Mouse (Mus musculus) thymus, adult 2 months (tissue): ENCODE data around the gene Cd79b.

Source experiments
- CTCF ChIP-seq: fragments of 200-500 bp; IDR thresholded peaks from 2 replicates; pipeline ENCODE4 v1.5.1; 2012; ENCODE audit warnings: mild to moderate bottlenecking, control low read depth, low read length, moderate library complexity, borderline replicate concordance; ENCODE audit not compliant: control insufficient read depth, poor library complexity, insufficient read depth; ENCODE audit errors: extremely low read depth
- POLR2A ChIP-seq: fragments of 200-500 bp; IDR thresholded peaks from 2 replicates; pipeline ENCODE4 v1.6.1; 2012; ENCODE audit warnings: mild to moderate bottlenecking, low read length, control low read depth, moderate library complexity; ENCODE audit not compliant: control insufficient read depth, poor library complexity, insufficient read depth; ENCODE audit errors: extremely low read depth

GRCm38 (mm10) chr11:106351941-106352340, 37.4 kb upstream of the Cd79b start:
- TF ChIP-seq CTCF (no peak), POLR2A (no peak)
